Mouse (Mus musculus) midbrain, embryonic 12.5 days (tissue): Measurements from ENCODE around the gene Olfr1416. TPM values are rescaled to one million over a fixed set of nuclear protein-coding genes. Genes with fewer than 3 reads are reported as not detected.

Experiments
- ATAC-seq: fragments of 200-750 bp; cut with Nextera tagmentation; 2 replicates; pipeline ENCODE4 v1.8.0; 2017; ENCODE audit warnings: low read depth, moderate TSS enrichment, moderate library complexity; ENCODE audit not compliant: low FRiP score
- H3K27ac ChIP-seq: fragments of 300-500 bp; sonication (generic); replicated peaks from 2 replicates; pipeline ENCODE4 v1.5.1; 2016; ENCODE audit warnings: mild to moderate bottlenecking
- H3K27me3 ChIP-seq: fragments of 300-500 bp; sonication (generic); 2 replicates; pipeline ENCODE4 v1.6.1; 2016; ENCODE audit warnings: mild to moderate bottlenecking
- H3K36me3 ChIP-seq: fragments of 300-500 bp; sonication (generic); 2 replicates; pipeline ENCODE4 v1.6.1; 2016
- H3K4me1 ChIP-seq: fragments of 300-500 bp; sonication (generic); 2 replicates; pipeline ENCODE4 v1.6.1; 2016
- H3K4me2 ChIP-seq: fragments of 300-500 bp; sonication (generic); replicated peaks from 2 replicates; pipeline ENCODE4 v1.6.1; 2016; ENCODE audit warnings: mild to moderate bottlenecking, moderate library complexity
- H3K4me3 ChIP-seq: fragments of 300-500 bp; sonication (generic); 2 replicates; pipeline ENCODE4 v1.5.1; 2016; ENCODE audit warnings: mild to moderate bottlenecking
- H3K9ac ChIP-seq: fragments of 300-500 bp; sonication (generic); replicated peaks from 2 replicates; pipeline ENCODE4 v1.6.1; 2016; ENCODE audit warnings: mild to moderate bottlenecking, moderate library complexity
- H3K9me3 ChIP-seq: fragments of 300-500 bp; sonication (generic); 2 replicates; pipeline ENCODE4 v1.6.1; 2016; ENCODE audit warnings: mild to moderate bottlenecking
- WGBS: fragments of 180-500 bp; shearing (Covaris S2); methylation state at CpG from one replicate; pipeline ENCODE4 v1.1.7; 2016; 5-methylcytosine and 5-hydroxymethylcytosine counted together
- polyA plus RNA-seq: library from polyadenylated mRNA; unstranded; fragments of >200 nt; fragmentation: Nextera tagmentation; extraction: Ambion mirVana; gene quantifications from 2 replicates; pipeline ENCODE4 v1.2.1, GENCODE M21; 2016

Gene Olfr1416
- polyA plus RNA-seq, 1 experiment from 2014 or later = not detected

DNA sequence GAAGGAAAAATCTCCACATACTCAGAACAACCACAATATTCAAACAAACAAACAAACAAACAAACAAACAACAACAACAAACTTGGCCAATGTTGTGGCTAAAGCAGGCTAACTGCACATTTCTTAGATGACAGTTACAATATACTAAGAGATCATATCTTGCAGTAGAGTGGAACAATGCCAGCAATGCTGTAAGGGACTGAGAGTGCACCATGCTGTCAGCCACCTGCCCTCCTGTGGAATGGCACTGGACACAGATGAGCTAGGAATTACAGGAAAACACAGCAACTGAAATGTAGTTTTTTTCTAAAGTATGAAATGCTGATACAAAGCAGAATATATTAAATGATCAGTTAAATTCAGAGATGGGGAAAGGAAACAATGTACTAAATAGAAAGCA, 27.2 kb downstream of the Olfr1416 start:
- no peak overlapping the region for H3K27ac ChIP-seq
- no peak overlapping the region for H3K4me3 ChIP-seq
- no peaks in the 10 kb centered on the region for H3K4me1 ChIP-seq
- no peaks in the 10 kb centered on the region for H3K27me3 ChIP-seq
- H3K4me2 ChIP-seq = no peak overlapping the region
- peaks cover 84% of the 10 kb centered on the region for H3K36me3 ChIP-seq
- no peak overlapping the region for H3K9ac ChIP-seq
- ATAC-seq = no peak
- no peaks in the 10 kb centered on the region for H3K9me3 ChIP-seq

DNA sequence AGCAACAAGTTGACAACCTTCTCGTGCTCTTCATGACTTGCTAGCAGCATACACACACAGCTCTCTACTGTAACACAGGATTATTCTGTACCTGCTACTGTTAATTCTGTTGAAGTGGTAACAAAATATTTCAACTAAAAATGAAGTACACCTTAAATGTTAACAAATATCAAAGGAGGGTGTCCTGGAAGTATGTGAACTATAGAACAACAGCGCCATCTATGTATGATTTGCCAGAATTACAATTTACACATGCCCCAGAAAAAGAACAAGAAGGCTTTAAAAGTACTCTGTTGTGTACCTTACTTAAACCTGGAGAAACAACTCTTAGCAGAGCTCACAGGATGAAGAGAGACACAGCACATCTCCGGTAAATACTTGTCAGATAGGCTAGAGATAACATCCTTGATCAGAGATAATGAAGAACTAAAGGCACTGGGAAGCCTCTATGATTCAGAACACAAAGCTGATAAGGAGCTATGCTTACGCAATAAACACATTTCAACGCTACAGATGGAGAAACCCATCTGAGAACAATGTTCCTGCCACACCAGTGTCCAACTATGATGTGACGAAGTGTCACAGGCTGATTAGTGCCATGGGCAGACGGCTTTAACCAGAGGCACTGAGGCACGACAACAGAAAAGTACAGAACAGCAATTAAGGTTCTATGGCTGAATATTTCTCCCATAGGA, 31.0 kb downstream of the Olfr1416 start:
- WGBS = 75% methylated on average over 8 of the region's 8 CpGs
- Histone ChIP-seq H3K27ac (no peak overlapping the region), H3K36me3 (peaks cover 83% of the 10 kb centered on the region), H3K4me2 (no peak overlapping the region), H3K9me3 (no peaks in the 10 kb centered on the region), H3K4me1 (no peaks in the 10 kb centered on the region), H3K9ac (no peak overlapping the region), H3K27me3 (no peaks in the 10 kb centered on the region), H3K4me3 (no peak overlapping the region)
- no peak for ATAC-seq

DNA sequence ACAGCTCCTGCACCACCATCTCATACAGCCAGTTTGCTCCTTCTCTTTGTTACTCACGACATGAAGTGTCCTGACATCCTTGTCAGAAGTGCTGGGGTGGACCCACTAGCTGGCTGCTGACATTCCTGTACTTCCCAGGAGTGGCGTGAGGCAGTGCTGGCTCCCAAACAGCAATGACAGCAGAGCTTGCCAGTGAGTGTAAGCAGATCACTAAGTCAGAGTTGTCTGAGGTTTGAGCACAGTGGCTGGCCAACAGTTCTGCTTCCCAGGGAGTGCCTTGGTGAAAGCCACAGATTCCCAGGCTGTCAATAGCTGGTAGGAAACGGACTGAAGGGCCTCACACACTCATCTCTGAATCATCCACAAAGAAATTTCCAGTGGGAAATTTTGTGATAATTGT, 36.6 kb downstream of the Olfr1416 start:
- no peaks in the 10 kb centered on the region for H3K9me3 ChIP-seq
- peaks cover 91% of the 10 kb centered on the region for H3K36me3 ChIP-seq
- no peak overlapping the region for H3K27ac ChIP-seq
- H3K4me3 ChIP-seq = no peak overlapping the region
- 84% methylated on average over 3 of the region's 3 CpGs for WGBS
- ATAC-seq = no peak
- no peak overlapping the region for H3K9ac ChIP-seq
- H3K4me2 ChIP-seq = no peak overlapping the region
- H3K27me3 ChIP-seq = no peaks in the 10 kb centered on the region
- H3K4me1 ChIP-seq = no peaks in the 10 kb centered on the region

DNA sequence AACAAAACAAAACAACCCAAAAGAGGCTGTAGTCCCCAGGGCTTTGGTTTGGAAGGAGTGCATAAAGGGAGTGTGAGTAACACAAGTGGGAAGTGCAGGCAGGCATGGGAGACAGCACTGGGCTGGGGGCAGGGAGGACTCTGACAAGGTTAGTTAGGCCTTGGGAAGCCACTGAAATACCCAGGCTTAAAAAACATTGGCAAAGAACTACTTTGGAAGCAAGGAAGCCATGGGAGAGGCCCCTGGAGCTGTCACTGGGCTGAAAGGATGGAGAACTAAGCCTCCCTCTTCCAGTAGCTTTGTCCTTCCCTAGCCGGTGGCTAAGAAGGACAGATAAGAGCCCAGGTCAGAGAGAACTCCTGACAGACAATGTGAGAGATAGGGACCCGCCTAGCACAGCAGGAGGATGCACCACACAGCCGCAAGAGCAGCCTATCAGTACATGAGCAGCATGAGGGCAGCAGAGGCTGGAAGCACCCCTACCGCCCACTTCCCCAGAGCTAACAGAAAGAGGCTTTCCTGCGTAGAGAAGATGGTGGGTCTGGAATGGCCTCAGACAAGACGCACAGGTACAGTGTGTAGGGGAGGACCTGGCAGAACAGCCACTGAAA, 43.4 kb downstream of the Olfr1416 start:
- Histone ChIP-seq H3K27me3 (no peaks in the 10 kb centered on the region), H3K4me1 (peaks cover 15% of the 10 kb centered on the region), H3K36me3 (peaks cover 68% of the 10 kb centered on the region), H3K4me3 (no peak overlapping the region), H3K9me3 (no peaks in the 10 kb centered on the region), H3K4me2 (no peak overlapping the region), H3K9ac (no peak overlapping the region), H3K27ac (no peak overlapping the region)
- no peak for ATAC-seq
- WGBS = 66% methylated on average over 6 of the region's 6 CpGs

DNA sequence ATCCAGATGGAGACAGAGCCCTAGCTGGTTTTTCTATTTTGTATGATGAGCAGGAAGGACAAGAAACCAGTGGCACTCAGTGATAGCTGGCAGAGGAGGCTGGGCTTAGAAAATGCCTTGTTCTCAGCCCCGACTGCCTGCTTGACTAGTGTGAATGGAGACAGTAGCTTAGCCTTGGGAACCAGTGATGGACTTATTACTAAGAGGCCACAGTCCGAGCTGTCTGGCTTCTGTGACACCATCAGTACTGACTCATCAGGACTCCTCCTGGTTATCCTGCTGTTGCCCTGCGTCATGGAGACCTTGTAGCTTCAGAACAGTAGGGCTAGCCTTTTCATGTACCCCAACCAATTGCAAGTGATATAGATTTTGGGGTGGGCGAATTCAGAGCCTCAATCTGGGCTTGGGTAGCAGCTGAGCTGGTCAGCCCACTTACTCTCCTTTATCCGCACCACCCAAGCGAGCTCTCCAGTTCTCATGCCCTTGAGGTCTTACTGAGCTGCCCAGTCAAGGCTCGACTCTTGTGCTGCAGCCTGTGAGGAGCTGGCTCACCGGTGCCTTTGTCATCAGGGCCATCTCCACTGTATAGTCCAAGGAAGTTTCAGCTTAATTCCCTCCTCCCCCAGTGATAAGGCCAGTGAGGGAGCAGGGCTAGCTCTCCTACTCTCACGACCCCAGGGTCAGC, 44.7 kb downstream of the Olfr1416 start:
- Histone ChIP-seq H3K27ac (no peak overlapping the region), H3K4me1 (peaks cover 15% of the 10 kb centered on the region), H3K36me3 (peaks cover 58% of the 10 kb centered on the region), H3K4me3 (no peak overlapping the region), H3K4me2 (no peak overlapping the region), H3K9me3 (no peaks in the 10 kb centered on the region), H3K27me3 (no peaks in the 10 kb centered on the region), H3K9ac (no peak overlapping the region)
- WGBS = 89% methylated on average over 9 of the region's 9 CpGs
- ATAC-seq = no peak

DNA sequence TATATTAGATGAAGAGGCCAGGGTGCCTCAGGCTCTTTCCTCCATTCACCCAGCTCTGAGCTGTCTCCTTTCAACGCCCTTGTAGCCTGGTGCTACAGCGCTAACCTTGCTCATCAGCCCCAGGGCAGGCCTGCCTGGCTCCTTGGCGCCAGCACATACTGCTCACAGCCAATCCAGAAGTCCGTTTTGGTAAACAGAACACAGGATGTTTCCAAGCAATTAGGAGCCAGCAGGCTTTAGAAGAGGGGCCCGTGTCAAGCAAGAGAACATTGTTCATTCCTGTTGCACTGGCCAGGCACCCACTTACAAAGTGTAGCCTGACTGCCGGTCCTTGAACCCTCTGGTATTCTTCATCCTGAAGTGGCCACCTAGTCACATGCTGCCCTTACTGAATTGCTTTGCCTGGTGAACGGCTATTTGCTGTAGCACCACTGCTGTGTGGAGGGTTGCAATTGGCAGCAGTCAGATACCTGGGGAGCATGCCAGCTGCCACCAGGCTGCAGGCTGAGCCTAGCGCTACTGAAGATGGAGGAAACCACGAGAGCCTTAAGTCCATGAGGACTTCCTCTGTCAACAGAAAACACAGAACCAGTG, 47.1 kb downstream of the Olfr1416 start:
- Histone ChIP-seq H3K4me1 (peaks cover 15% of the 10 kb centered on the region), H3K4me2 (no peak overlapping the region), H3K27me3 (no peaks in the 10 kb centered on the region), H3K4me3 (no peak overlapping the region), H3K9ac (0 out of 2 replicates have a peak overlapping the region, but pooled peaks have one; percentile 2), H3K9me3 (no peaks in the 10 kb centered on the region), H3K27ac (no peak overlapping the region), H3K36me3 (peaks cover 37% of the 10 kb centered on the region)
- no peak for ATAC-seq
- 63% methylated on average over 9 of the region's 9 CpGs for WGBS

DNA sequence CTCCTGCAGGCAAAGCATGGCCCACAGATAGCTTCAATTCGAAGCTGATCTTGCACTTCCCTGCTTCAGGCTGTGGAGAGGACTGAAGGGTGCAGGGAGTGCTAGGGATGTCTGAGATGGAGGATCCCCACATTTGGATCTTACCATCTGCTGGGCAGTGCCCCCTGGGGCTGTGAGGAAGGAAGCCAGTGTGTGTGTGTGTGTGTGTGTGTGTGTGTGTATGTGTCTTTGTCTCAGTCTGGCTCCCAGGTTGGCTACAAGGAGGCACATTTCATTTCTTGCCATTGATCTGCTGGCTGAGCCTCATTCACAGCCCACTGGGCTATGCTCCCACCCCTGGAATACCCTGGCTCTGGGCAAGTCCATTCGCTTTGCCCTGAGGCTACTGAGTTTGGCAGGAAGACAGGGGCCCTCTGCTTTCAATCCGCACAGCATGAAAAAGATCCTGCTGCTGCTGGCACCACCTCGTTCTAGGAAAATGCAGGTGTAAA, 48.0 kb downstream of the Olfr1416 start:
- Histone ChIP-seq H3K4me2 (no peak overlapping the region), H3K4me3 (no peak overlapping the region), H3K9me3 (no peaks in the 10 kb centered on the region), H3K9ac (no peak overlapping the region), H3K27ac (peak overlapping the region; percentile 30; the same call in 1 of the 2 replicates), H3K36me3 (peaks cover 32% of the 10 kb centered on the region), H3K4me1 (peaks cover 21% of the 10 kb centered on the region), H3K27me3 (no peaks in the 10 kb centered on the region)
- no peak for ATAC-seq
- 56% methylated on average over 4 of the region's 4 CpGs for WGBS

DNA sequence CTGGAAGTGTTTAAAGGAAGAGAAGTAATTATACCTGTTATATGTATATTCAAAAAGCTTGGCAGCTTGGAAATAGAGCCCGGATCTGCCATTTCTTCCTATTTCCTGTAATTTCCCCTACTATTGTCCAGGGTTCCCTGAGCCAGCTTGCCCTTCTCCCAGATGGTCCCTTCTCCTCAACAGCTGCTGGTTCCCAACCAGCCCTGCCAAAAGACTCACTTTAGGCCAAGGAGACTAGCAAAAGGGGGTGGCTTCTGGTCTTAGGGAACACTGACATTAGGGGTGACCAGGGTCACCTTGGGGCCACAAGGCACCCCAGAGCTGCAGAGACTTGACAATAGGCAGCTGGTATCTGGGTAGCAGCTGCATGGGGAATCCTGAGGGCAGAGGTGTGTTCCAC, 49.9 kb downstream of the Olfr1416 start:
- no peak overlapping the region for H3K9ac ChIP-seq
- peaks cover 18% of the 10 kb centered on the region for H3K36me3 ChIP-seq
- H3K9me3 ChIP-seq = no peaks in the 10 kb centered on the region
- no peak overlapping the region for H3K4me2 ChIP-seq
- H3K27ac ChIP-seq = no peak overlapping the region
- H3K4me3 ChIP-seq = no peak overlapping the region
- WGBS = 100% methylated on average over 1 of the region's 1 CpGs
- peaks cover 26% of the 10 kb centered on the region for H3K4me1 ChIP-seq
- ATAC-seq = no peak
- H3K27me3 ChIP-seq = no peaks in the 10 kb centered on the region

DNA sequence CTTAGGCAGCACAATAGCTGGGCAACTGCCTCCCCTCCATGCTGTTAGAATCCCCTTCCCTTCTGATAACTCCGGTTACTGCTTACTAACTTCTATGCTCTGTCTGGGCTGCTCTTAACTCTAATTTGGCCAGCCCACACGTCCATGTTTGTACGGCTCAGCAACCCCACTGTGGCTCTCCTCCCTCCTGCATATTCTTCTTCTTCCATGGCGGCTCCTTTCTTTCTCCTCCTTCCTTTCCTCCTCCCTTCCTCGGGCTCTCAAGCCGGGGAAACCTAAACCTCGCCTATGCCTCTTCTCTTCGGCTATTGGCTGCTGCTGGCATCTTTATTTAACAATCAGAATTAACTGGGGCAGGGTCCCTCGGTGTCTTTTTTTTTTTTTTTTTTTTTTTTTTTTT, 52.1 kb downstream of the Olfr1416 start:
- H3K36me3 ChIP-seq = no peaks in the 10 kb centered on the region
- peaks cover 20% of the 10 kb centered on the region for H3K4me1 ChIP-seq
- no peaks in the 10 kb centered on the region for H3K27me3 ChIP-seq
- H3K9me3 ChIP-seq = no peaks in the 10 kb centered on the region
- H3K9ac ChIP-seq = no peak overlapping the region
- H3K27ac ChIP-seq = no peak overlapping the region
- no peak for ATAC-seq
- WGBS = 74% methylated on average over 9 of the region's 9 CpGs
- no peak overlapping the region for H3K4me3 ChIP-seq
- no peak overlapping the region for H3K4me2 ChIP-seq

DNA sequence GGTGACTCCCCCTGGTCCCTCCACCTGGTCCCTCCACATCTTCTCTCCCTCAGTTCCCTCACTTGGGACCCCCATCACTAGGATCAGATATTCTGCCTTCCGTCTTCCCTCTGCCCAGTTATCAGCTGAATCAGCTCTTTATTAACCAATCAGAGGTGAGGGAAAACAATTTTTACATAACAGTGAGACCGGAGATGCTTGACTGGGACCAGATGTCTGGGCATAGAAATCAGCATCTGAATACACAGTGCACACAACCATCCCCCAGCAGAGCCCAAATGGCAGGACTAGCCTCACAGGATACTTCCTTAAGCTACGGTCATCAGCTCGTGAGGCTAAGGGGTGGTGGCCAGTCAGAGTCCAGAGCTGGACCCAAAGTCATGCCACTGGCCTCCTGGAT, 52.8 kb downstream of the Olfr1416 start:
- Histone ChIP-seq H3K9me3 (no peaks in the 10 kb centered on the region), H3K27ac (no peak overlapping the region), H3K9ac (no peak overlapping the region), H3K4me3 (no peak overlapping the region), H3K27me3 (no peaks in the 10 kb centered on the region), H3K4me2 (no peak overlapping the region), H3K4me1 (peaks cover 15% of the 10 kb centered on the region), H3K36me3 (no peaks in the 10 kb centered on the region)
- no peak for ATAC-seq
- 51% methylated on average over 4 of the region's 4 CpGs for WGBS

DNA sequence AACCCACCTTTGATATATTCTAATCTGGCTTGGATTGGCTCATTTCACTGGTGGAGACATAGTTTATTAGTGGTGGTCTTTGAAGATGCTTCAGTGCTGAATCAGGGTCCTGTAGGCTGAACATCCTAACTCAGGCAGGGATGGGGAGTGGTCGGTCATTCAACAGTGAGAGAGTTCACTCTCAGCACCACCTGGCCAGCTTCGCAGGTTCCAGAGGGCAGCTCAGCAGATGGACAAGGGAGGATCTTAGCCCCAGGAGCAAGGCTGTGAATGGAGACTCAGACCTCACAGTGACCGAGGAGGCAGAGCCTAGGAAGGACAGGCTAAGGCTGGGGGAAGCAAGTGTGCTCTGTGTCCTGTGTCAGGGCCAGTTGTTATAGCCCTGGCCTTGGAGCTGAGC, 53.5 kb downstream of the Olfr1416 start:
- no peaks in the 10 kb centered on the region for H3K27me3 ChIP-seq
- ATAC-seq = no peak
- 87% methylated on average over 3 of the region's 3 CpGs for WGBS
- H3K9me3 ChIP-seq = no peaks in the 10 kb centered on the region
- no peak overlapping the region for H3K9ac ChIP-seq
- no peaks in the 10 kb centered on the region for H3K36me3 ChIP-seq
- peaks cover 11% of the 10 kb centered on the region; the same call in 1 of the 2 replicates for H3K4me1 ChIP-seq
- no peak overlapping the region for H3K4me3 ChIP-seq
- no peak overlapping the region for H3K4me2 ChIP-seq
- no peak overlapping the region for H3K27ac ChIP-seq

DNA sequence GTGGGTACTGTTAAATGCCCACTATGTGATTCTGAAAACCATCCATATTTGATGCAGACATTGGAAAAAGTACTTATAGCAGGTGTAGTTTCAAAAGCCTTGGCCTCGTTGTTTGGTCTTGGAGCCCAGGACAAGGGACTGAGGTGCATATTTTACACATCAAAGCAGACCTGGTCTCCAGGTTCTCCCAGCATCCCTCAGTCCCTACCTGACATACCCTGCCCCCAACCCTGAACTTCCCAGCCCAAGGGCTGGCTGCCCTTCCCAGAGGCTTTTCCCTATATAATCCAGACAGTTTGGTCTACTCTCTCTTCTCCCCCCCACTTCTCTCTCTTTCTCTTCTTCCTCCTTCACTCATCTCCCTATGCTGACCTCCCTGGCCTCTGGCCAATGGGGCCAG, 53.9 kb downstream of the Olfr1416 start:
- no peak overlapping the region for H3K4me2 ChIP-seq
- 94% methylated on average over 1 of the region's 1 CpGs for WGBS
- no peaks in the 10 kb centered on the region for H3K27me3 ChIP-seq
- H3K9me3 ChIP-seq = no peaks in the 10 kb centered on the region
- H3K4me1 ChIP-seq = peaks cover 11% of the 10 kb centered on the region; the same call in 1 of the 2 replicates
- H3K4me3 ChIP-seq = no peak overlapping the region
- H3K9ac ChIP-seq = no peak overlapping the region
- ATAC-seq = no peak
- no peak overlapping the region for H3K27ac ChIP-seq
- H3K36me3 ChIP-seq = no peaks in the 10 kb centered on the region
